Mouse (Mus musculus): ENCODE measurements around the gene Arl16. TPM values are rescaled to one million over a fixed set of nuclear protein-coding genes. Genes with fewer than 3 reads are reported as not detected.

Gene Arl16
- polyA plus RNA-seq, 1 experiment from 2014 or later: 50.1 TPM

DNA sequence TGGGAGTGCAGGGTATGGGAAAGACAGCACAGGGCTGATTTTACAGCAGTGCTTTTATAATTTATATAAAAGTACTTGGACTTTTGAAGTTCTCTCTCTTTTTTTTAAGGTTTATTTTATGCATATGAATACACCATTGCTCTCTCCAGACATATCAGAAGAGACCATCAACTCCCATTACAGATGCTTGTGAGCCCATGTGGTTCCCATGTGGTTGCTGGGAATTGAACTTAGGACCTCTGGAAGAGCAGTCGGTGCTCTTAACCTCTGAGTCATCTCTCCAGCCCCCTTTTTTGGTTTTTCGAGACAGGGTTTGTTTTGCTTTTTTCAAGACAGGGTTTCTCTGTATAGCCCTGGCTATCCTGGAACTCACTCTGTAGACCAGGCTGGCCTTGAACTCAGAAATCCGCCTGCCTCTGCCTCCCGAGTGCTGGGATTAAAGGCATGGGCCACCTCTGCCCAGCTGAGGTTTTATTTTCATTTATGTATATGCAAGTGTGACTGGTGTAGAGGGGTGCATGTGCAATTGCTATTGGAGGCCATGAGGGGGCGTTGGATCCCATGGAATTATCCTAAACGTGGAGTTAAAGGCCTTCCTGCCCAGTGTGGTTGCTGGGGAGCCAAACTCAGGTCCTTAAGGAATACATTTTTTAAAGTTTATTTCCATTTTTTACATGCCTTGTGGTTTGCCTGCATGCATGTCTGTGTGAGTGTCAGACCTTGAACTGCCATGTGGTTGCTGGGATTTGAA is 8.4 kb downstream of the Arl16 start:
- Histone ChIP-seq H3K27me3 (no peaks in the 10 kb centered on the region), H3K9me3 (no peaks in the 10 kb centered on the region), H3K4me3 (replicated peaks) (peak overlapping the region; percentile 86), H3K9ac (peak overlapping the region; percentile 93), H3K27ac (no peak overlapping the region), H3K4me1 (peaks cover 26% of the 10 kb centered on the region), H3K36me3 (replicated peaks) (peaks cover 46% of the 10 kb centered on the region), H3K4me2 (peak overlapping the region; percentile 73)
- WGBS: 70% methylated on average over 6 of the region's 6 CpGs
- no peak for ATAC-seq (ENCODE audit: low FRiP score)

DNA sequence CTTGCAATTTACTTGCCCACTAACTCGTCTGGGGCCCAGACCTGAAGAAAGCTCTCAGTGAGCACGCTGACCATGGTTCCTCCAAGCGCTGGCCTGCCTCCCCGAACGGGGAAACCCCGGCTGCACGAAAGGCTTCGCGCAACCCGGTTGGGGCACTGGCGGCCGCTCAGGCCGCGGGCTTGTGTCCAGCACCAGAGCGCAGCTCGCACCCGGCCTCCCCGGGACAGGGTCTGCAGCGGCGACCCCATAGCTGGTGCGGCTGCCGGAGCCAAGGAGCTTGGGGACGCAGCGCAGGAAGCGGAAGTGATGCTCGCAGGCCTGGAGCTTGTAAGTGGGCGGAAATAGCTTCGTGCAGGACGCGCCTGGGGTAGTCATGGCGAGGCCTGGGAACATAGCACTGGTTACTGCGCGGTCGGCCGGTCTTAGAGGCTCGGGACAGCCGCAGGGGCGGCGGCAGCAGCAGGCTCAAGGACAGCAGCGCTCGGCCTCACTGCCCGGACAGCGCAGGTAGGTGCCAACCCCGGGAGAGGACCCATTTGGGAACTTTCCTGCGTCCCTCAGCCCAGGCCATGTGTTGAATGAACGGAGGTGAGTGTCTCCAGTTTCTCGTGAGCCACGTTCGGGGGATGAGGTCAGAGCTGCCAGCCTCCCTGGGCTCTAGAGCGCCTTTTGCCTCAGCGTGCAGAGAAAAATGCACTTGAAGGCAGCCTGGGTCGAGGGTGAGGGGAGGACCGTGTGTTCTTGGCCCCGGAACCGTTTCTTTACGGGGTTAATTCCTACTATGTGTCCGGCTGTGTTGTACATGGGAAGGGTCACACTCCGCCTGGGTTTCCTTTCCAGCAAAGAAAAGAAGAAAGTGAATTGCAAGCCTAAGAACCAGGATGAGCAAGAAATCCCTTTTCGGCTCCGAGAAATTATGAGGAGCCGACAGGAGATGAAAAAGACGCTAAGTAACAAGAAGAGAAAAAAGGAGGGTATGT is 9.3 kb downstream of the Arl16 start, which contains the start of the genes Oxld1 and Ccdc137:
Gene Oxld1 (minus strand): TSS at position 297 of the 980 bp plus-strand sequence.
Gene Ccdc137 (plus strand): TSS at position 344 of the 980 bp plus-strand sequence.
- H3K9me3 ChIP-seq: no peaks in the 10 kb centered on the region
- H3K4me2 ChIP-seq: peak within 1 kb of the TSS; percentile 73
- no peaks in the 10 kb centered on the region for H3K27me3 ChIP-seq

DNA sequence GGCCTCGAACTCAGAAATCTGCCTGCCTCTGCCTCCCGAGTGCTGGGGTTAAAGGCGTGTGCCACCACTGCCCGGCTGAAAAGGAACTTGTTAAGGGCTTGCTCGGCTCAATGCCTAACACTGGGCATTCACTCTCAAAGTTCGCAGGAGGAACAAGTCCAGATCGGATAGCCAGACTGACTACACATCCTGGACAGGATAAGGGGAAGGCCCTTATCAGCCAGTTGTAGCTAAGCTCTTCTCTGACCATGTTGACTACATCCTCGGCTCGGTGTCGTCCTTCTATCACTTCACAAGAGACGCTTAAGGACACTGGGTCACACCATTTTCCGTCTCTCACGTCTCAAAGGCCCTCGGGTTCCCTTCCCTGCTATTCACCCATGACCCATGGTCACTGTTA is 10.0 kb downstream of the Arl16 start:
- 33% methylated on average over 14 of the region's 14 CpGs for WGBS
- H3K27ac ChIP-seq: peak overlapping the region; percentile 75
- H3K4me3 ChIP-seq (replicated peaks): peak overlapping the region; percentile 86
- H3K9ac ChIP-seq: peak overlapping the region; percentile 93
- no peak for ATAC-seq (ENCODE audit: low FRiP score)
- H3K4me2 ChIP-seq: peak overlapping the region; percentile 73
- peaks cover 26% of the 10 kb centered on the region for H3K4me1 ChIP-seq
- H3K9me3 ChIP-seq: no peaks in the 10 kb centered on the region
- peaks cover 30% of the 10 kb centered on the region for H3K36me3 ChIP-seq (replicated peaks)
- H3K27me3 ChIP-seq: no peaks in the 10 kb centered on the region

More for the DNA sequence above, 9.3 kb downstream of the Arl16 start, which contains the start of the genes Oxld1 and Ccdc137:
- ATAC-seq (ENCODE audit: low FRiP score): peak; percentile 94
- Histone ChIP-seq H3K9ac (peak within 1 kb of the TSS; percentile 93), H3K27ac (peak within 1 kb of the TSS; percentile 75), H3K4me1 (peaks cover 26% of the 10 kb centered on the region), H3K36me3 (replicated peaks) (peaks cover 36% of the 10 kb centered on the region), H3K4me3 (replicated peaks) (peak within 1 kb of the TSS; percentile 86)
- WGBS: 5% methylated on average over 62 of the region's 62 CpGs

DNA sequence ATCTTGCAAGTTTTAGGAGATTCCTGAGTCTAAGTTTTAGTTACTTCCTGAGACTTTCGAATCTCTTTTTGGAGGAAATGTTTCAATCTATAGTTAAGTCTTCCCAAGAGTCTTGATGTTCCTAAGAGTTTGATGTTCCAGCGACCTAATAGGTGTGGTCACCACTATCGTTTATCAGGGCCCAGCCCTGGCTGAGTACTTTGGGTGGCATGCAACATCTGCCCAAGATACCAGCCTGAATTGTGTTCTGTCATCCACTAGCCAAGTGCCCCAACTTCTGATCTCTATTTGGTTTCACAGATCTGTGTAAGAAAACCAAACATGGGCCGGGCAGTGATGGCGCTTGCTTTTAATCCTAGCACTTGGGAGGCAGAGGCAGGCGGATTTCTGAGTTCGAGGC is 12.0 kb downstream of the Arl16 start:
- Histone ChIP-seq H3K9me3 (no peaks in the 10 kb centered on the region), H3K4me2 (no peak overlapping the region), H3K36me3 (replicated peaks) (peaks cover 12% of the 10 kb centered on the region), H3K27me3 (no peaks in the 10 kb centered on the region; the same call in 1 of the 2 replicates), H3K4me1 (peaks cover 26% of the 10 kb centered on the region), H3K4me3 (replicated peaks) (no peak overlapping the region), H3K9ac (no peak overlapping the region), H3K27ac (no peak overlapping the region)
- WGBS: 92% methylated on average over 7 of the region's 7 CpGs
- ATAC-seq (ENCODE audit: low FRiP score): no peak

DNA sequence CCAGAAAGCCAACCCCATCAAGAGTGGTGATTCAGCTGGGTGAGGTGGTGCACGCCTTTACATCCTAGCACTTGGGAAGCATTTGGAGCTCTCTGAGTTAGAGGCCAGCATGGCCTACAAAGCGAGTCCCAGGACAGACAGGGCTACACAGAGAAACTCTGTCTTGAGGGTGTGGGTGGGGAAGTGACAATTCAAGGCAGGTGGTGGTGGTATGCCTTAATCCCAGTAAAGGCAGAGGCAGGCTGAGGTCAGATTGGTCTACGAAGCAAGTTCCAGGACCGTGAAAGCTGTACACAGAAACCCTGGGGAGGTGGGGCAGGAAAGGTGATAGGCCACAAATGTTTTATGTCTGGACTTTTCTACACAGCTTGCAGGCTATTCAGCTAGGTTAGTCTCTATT is 12.4 kb downstream of the Arl16 start:
- no peak overlapping the region for H3K4me2 ChIP-seq
- 96% methylated on average over 4 of the region's 4 CpGs for WGBS
- ATAC-seq (ENCODE audit: low FRiP score): no peak
- H3K27ac ChIP-seq: no peak overlapping the region
- H3K27me3 ChIP-seq: no peaks in the 10 kb centered on the region; the same call in 1 of the 2 replicates
- H3K9ac ChIP-seq: no peak overlapping the region
- H3K4me1 ChIP-seq: peaks cover 26% of the 10 kb centered on the region
- peaks cover 9% of the 10 kb centered on the region for H3K36me3 ChIP-seq (replicated peaks)
- H3K9me3 ChIP-seq: no peaks in the 10 kb centered on the region
- H3K4me3 ChIP-seq (replicated peaks): no peak overlapping the region

DNA sequence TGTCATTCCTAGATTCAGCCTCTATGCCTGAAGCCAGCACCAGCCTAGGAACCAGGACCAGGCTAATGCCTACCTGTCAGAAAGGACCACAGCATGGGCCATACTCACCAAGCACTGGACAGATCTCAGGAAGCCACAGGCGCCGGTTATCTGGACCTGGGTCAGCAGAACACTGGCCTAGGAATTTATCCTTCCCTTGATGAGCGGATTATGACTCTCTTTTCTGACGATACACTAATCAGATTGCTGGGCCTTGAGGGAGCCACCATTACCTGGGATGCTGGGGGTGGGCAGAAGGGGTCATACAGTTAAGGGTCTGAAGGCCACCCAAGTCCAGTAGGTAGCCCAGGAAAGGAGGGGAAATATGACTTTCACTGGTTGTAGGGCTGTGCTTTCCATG is 14.1 kb downstream of the Arl16 start, which contains the start of gene Pde6g:
Gene Pde6g (minus strand): TSS at position 195 of the 400 bp plus-strand sequence.
- Histone ChIP-seq H3K4me1 (peaks cover 11% of the 10 kb centered on the region), H3K36me3 (replicated peaks) (no peaks in the 10 kb centered on the region), H3K27ac (no peak within 1 kb of the TSS), H3K9me3 (no peaks in the 10 kb centered on the region), H3K27me3 (no peaks in the 10 kb centered on the region; the same call in 1 of the 2 replicates), H3K4me2 (no peak within 1 kb of the TSS), H3K9ac (no peak within 1 kb of the TSS), H3K4me3 (replicated peaks) (no peak within 1 kb of the TSS)
- 88% methylated on average over 4 of the region's 4 CpGs for WGBS
- no peak for ATAC-seq (ENCODE audit: low FRiP score)

DNA sequence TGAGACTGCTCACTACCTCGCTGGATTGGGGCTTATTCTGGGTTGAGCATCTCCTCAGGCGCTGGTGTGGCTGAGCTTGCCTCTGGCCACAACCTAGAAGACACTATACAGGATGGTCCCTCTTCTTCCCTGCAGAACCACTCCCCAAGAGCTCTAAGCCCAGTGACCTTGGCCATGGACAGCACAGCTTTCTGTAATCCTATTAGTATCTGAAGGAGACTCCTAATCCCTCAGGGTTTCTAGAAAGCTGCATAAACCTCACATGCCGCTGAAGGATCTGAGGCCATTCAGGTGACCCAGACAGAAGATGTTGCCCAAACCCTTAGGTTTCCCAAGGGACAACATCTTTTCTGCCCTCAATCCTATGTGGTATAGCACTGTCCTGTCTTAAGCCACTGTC is 15.2 kb downstream of the Arl16 start:
- ATAC-seq (ENCODE audit: low FRiP score): no peak
- no peak overlapping the region for H3K4me3 ChIP-seq (replicated peaks)
- no peaks in the 10 kb centered on the region; the same call in 1 of the 2 replicates for H3K27me3 ChIP-seq
- H3K9ac ChIP-seq: no peak overlapping the region
- WGBS: 61% methylated on average over 3 of the region's 3 CpGs
- H3K4me1 ChIP-seq: peaks cover 7% of the 10 kb centered on the region
- H3K36me3 ChIP-seq (replicated peaks): no peaks in the 10 kb centered on the region
- H3K9me3 ChIP-seq: no peaks in the 10 kb centered on the region
- H3K27ac ChIP-seq: no peak overlapping the region
- no peak overlapping the region for H3K4me2 ChIP-seq

DNA sequence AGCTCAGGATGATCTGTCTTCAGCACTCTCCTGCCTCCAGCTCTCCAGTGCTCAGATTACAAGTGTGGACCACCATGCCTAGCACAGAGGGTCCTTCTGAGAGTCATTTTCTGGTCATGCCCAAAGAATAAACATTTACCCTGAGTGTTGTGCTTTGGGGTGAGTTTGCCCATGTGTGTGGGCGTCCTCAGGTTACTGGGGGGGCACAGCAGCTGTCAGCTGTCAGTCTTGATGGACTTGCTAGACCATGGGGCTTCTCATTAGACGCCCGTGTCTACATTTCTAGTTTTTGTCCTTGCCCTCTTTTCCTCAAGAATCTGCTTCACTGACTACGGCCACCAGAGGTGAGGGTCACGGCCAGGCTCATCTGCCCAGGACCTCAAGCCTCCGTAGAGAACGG is 20.2 kb downstream of the Arl16 start:
- Histone ChIP-seq H3K4me1 (no peaks in the 10 kb centered on the region), H3K4me3 (replicated peaks) (no peak overlapping the region), H3K9me3 (no peaks in the 10 kb centered on the region), H3K4me2 (no peak overlapping the region), H3K27me3 (no peaks in the 10 kb centered on the region; the same call in 1 of the 2 replicates), H3K36me3 (replicated peaks) (no peaks in the 10 kb centered on the region), H3K9ac (no peak overlapping the region), H3K27ac (no peak overlapping the region)
- no peak for ATAC-seq (ENCODE audit: low FRiP score)
- WGBS: 88% methylated on average over 7 of the region's 7 CpGs

DNA sequence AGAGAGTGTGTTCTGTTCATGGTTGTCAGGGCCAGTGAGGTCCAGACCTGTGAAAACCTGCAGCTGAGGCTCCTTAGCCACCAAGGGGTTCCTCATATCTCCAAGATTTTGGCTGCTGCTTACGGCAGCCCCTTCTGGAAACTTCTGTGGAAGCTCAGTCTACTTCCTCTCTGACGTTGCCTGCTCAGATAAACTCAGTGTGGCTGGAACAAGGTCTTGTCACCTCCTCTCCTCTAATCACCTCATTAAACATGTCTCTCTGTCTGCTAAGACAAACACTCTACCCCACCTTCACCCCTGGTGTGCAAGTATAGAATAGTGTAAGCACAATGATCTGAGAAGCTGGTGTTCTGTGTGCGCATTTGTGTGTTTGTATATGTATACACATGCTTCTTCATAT is 21.9 kb downstream of the Arl16 start:
- Histone ChIP-seq H3K9ac (no peak overlapping the region), H3K4me1 (no peaks in the 10 kb centered on the region), H3K4me2 (no peak overlapping the region), H3K36me3 (replicated peaks) (no peaks in the 10 kb centered on the region), H3K27ac (no peak overlapping the region), H3K4me3 (replicated peaks) (no peak overlapping the region), H3K9me3 (no peaks in the 10 kb centered on the region), H3K27me3 (no peaks in the 10 kb centered on the region)
- ATAC-seq (ENCODE audit: low FRiP score): no peak
- 75% methylated on average over 3 of the region's 3 CpGs for WGBS

DNA sequence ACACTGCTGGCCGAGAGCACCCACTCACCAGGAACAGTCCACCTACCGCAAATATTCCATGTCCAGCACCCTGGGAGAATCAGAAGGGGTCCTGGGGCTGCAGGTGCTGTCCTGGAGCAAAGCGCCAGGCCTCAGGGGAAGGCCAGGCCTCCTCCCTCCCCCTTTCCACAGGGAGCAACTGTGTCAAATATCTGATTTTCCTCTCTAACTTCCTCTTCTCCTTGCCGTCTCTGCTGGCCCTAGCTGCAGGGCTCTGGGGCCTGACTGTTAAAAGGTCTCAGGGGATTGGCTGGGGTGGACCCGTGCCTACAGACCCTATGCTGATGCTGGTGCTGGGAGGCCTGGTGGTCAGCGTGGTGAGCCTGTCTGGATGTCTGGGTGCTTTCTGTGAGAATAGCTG is 23.3 kb downstream of the Arl16 start:
- Histone ChIP-seq H3K9ac (no peak overlapping the region), H3K4me3 (replicated peaks) (no peak overlapping the region), H3K9me3 (no peaks in the 10 kb centered on the region), H3K27ac (no peak overlapping the region), H3K4me1 (no peaks in the 10 kb centered on the region), H3K4me2 (no peak overlapping the region), H3K27me3 (0 out of 2 replicates have a peak, but pooled peaks cover 3% of the 10 kb centered on the region), H3K36me3 (replicated peaks) (no peaks in the 10 kb centered on the region)
- 88% methylated on average over 6 of the region's 6 CpGs for WGBS
- ATAC-seq (ENCODE audit: low FRiP score): no peak

DNA sequence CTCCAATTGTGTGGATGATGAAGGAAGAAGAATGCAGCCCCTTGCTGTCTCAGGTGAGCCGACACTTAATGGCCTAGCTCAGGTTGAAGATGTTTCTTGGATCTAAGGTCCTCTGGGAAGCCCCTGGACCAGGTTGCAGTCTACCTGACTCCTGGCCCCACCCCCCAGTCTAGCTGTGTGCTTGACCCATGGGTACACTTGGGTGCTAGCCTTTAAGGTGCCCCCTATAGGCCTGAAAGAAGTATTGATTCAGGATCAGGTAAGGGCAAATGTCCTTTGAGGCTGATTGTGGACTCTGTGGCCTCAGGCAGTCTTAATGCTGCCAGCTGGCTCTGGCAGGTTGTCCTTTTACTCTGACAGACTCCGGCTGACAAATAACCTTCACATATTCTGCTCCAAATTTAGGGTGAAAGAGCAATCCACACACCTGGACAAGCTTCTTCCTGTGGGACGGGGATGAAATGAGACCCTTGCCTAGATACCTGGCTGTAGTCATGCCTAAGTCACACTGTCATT is 24.6 kb downstream of the Arl16 start:
- Histone ChIP-seq H3K9ac (no peak overlapping the region), H3K27ac (no peak overlapping the region), H3K27me3 (0 out of 2 replicates have a peak, but pooled peaks cover 3% of the 10 kb centered on the region), H3K9me3 (no peaks in the 10 kb centered on the region), H3K4me2 (no peak overlapping the region), H3K4me3 (replicated peaks) (no peak overlapping the region), H3K36me3 (replicated peaks) (no peaks in the 10 kb centered on the region), H3K4me1 (no peaks in the 10 kb centered on the region)
- WGBS: 83% methylated on average over 3 of the region's 3 CpGs
- no peak for ATAC-seq (ENCODE audit: low FRiP score)

DNA sequence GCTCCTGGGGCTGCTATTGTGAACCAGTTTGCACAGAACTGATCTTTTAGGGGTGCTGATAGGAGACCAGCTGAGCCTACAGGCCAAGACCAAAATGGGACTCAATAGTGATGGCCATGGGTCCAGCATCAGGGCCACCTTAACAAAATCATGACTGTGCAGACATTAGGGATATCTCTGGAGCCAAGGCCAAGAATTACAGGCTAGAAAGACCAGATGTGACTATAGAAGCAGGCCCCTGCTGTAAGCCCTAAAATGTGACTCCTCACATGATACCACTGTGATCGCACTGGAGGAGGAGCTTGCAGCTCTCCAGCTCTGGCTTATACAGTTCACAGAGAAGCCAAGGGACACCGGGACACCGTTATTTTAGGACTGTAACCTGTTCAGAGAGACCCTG is 25.1 kb downstream of the Arl16 start, which contains the start of gene Tspan10:
Gene Tspan10 (plus strand): TSS at position 301 of the 400 bp plus-strand sequence.
- 90% methylated on average over 3 of the region's 3 CpGs for WGBS
- no peak within 1 kb of the TSS for H3K4me3 ChIP-seq (replicated peaks)
- no peaks in the 10 kb centered on the region for H3K36me3 ChIP-seq (replicated peaks)

More for the DNA sequence above, 25.1 kb downstream of the Arl16 start, which contains the start of gene Tspan10:
- ATAC-seq (ENCODE audit: low FRiP score): no peak
- H3K9ac ChIP-seq: no peak within 1 kb of the TSS
- H3K9me3 ChIP-seq: no peaks in the 10 kb centered on the region
- H3K27ac ChIP-seq: no peak within 1 kb of the TSS
- no peak within 1 kb of the TSS for H3K4me2 ChIP-seq
- H3K27me3 ChIP-seq: 0 out of 2 replicates have a peak, but pooled peaks cover 3% of the 10 kb centered on the region
- H3K4me1 ChIP-seq: no peaks in the 10 kb centered on the region
